Mouse (Mus musculus) thymus, postnatal 10 days (tissue): ENCODE results near the gene Id1.

Experiments
- DNase-seq, 2 experiments: peaks; one replicate each; pipeline ENCODE4 v3.0.0; 2021; ENCODE audit warnings: low spot score in 2 of 2

Id1 gene

GRCm38 (mm10) chr2:152783241-152783640, 47.2 kb downstream of the Id1 start:
- DNase-seq = no peak

- no peak for DNase-seq
These were observed 48.6 kb downstream of the Id1 start for GRCm38 (mm10) chr2:152784640-152785039.

- DNase-seq = no peak
These were observed 49.6 kb downstream of the Id1 start for GRCm38 (mm10) chr2:152785446-152786350.
